Mouse (Mus musculus) erythroblast, embryonic 14.5 days (primary cell): ENCODE data around the gene Dst. TPM values are rescaled to one million over a fixed set of nuclear protein-coding genes. Genes with fewer than 3 reads are reported as not detected.

Experiments used
- H3K27me3 ChIP-seq: 2 replicates; pipeline ENCODE4 v1.6.1; 2012; ENCODE audit warnings: inconsistent platforms; ENCODE audit not compliant: control insufficient read depth
- H3K36me3 ChIP-seq: 2 replicates; pipeline ENCODE4 v1.6.1; 2012; ENCODE audit warnings: mild to moderate bottlenecking, inconsistent platforms; ENCODE audit not compliant: control insufficient read depth
- H3K4me1 ChIP-seq: 2 replicates; pipeline ENCODE4 v1.6.1; 2012; ENCODE audit warnings: inconsistent platforms; ENCODE audit not compliant: control insufficient read depth
- H3K4me3 ChIP-seq: replicated peaks from 2 replicates; pipeline ENCODE3; 2012; ENCODE audit warnings: moderate library complexity, mild to moderate bottlenecking, inconsistent platforms
- H3K9me3 ChIP-seq: 2 replicates; pipeline ENCODE4 v1.6.1; 2012; ENCODE audit warnings: low read length, inconsistent platforms, mixed read lengths; ENCODE audit not compliant: control insufficient read depth
- GATA1 ChIP-seq: IDR thresholded peaks from 2 replicates; pipeline ENCODE4 v1.6.1; 2012; ENCODE audit warnings: low read length, inconsistent platforms, mixed read lengths
- TAL1 ChIP-seq: IDR thresholded peaks from 3 replicates; pipeline ENCODE4 v1.6.1; 2012; ENCODE audit warnings: low read length, inconsistent platforms, mixed read lengths
- polyA plus RNA-seq: library from polyadenylated mRNA; stranded (reverse); fragments of >175 nt; gene quantifications from 2 replicates; pipeline ENCODE4 v1.2.3, GENCODE M21; 2012

Dst gene
- polyA plus RNA-seq, 1 experiment, result 1.5 TPM

- peaks cover 12% of the 10 kb centered on the region for H3K9me3 ChIP-seq
- H3K27me3 ChIP-seq, result no peaks in the 10 kb centered on the region
- peaks cover 38% of the 10 kb centered on the region for H3K4me1 ChIP-seq
- TF ChIP-seq TAL1 (no peak), GATA1 (no peak)
- peaks cover 43% of the 10 kb centered on the region for H3K36me3 ChIP-seq
- H3K4me3 ChIP-seq, result no peak overlapping the region
Observed at GRCm38 (mm10) chr1:34287731-34288130, 379.7 kb downstream of the Dst start.

- Histone ChIP-seq H3K4me3 (no peak overlapping the region), H3K27me3 (no peaks in the 10 kb centered on the region), H3K9me3 (peaks cover 12% of the 10 kb centered on the region), H3K4me1 (peaks cover 41% of the 10 kb centered on the region), H3K36me3 (peaks cover 43% of the 10 kb centered on the region)
- no peak for TF ChIP-seq TAL1
- TF ChIP-seq GATA1, result no peak
Observed at GRCm38 (mm10) chr1:34288181-34288580, 380.2 kb downstream of the Dst start.

GRCm38 (mm10) chr1:34288721-34289471 lies 380.9 kb downstream of the Dst start:
- Histone ChIP-seq H3K27me3 (no peaks in the 10 kb centered on the region), H3K36me3 (peaks cover 50% of the 10 kb centered on the region), H3K9me3 (peaks cover 12% of the 10 kb centered on the region), H3K4me3 (no peak overlapping the region), H3K4me1 (peaks cover 38% of the 10 kb centered on the region)
- TF ChIP-seq TAL1, result no peak
- TF ChIP-seq GATA1, result no peak

GRCm38 (mm10) chr1:34289472-34289748 lies 381.4 kb downstream of the Dst start:
- Histone ChIP-seq H3K27me3 (no peaks in the 10 kb centered on the region), H3K4me1 (peaks cover 33% of the 10 kb centered on the region), H3K36me3 (peaks cover 48% of the 10 kb centered on the region), H3K4me3 (no peak overlapping the region), H3K9me3 (peaks cover 12% of the 10 kb centered on the region)
- TF ChIP-seq GATA1 (no peak), TAL1 (no peak)

- H3K9me3 ChIP-seq, result peaks cover 12% of the 10 kb centered on the region
- no peak overlapping the region for H3K4me3 ChIP-seq
- TF ChIP-seq GATA1, result no peak
- no peak for TF ChIP-seq TAL1
- H3K36me3 ChIP-seq, result peaks cover 51% of the 10 kb centered on the region
- H3K27me3 ChIP-seq, result no peaks in the 10 kb centered on the region
- H3K4me1 ChIP-seq, result peaks cover 28% of the 10 kb centered on the region
Observed at GRCm38 (mm10) chr1:34290321-34290720, 382.3 kb downstream of the Dst start.

- H3K36me3 ChIP-seq, result peaks cover 59% of the 10 kb centered on the region
Observed at GRCm38 (mm10) chr1:34293198-34293597, 385.2 kb downstream of the Dst start.

DNA sequence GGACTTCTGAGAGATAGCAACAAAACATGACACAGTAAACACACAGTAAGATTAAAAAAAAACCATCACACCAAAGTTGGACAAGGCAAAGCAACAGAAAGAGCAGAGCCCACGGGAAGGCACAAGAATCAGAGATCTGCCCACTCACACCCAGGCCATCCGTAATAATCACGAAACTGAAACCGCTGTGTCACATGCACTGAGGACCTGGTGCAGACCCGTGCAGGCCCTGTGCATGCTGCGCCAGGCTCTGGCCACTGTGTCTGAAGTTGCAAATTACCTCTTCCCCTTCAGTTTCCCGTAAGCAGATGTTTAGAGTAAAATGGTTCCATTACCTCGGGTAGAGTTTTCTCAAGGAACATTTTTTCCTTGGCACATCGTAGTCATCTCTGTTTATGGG lies 389.6 kb downstream of the Dst start:
- H3K36me3 ChIP-seq, result peaks cover 48% of the 10 kb centered on the region
- H3K4me3 ChIP-seq, result peak overlapping the region; percentile 36
- peaks cover 47% of the 10 kb centered on the region for H3K4me1 ChIP-seq
- no peaks in the 10 kb centered on the region for H3K27me3 ChIP-seq
- TF ChIP-seq GATA1, result no peak
- no peak for TF ChIP-seq TAL1
- peaks cover 4% of the 10 kb centered on the region for H3K9me3 ChIP-seq

More at GRCm38 (mm10) chr1:34293198-34293597, 385.2 kb downstream of the Dst start:
- peaks cover 12% of the 10 kb centered on the region for H3K9me3 ChIP-seq
- peaks cover 40% of the 10 kb centered on the region for H3K4me1 ChIP-seq
- H3K4me3 ChIP-seq, result no peak overlapping the region
- no peaks in the 10 kb centered on the region for H3K27me3 ChIP-seq
- TF ChIP-seq TAL1 (no peak), GATA1 (no peak)

- H3K4me1 ChIP-seq, result peaks cover 46% of the 10 kb centered on the region
- H3K9me3 ChIP-seq, result peaks cover 7% of the 10 kb centered on the region
- no peaks in the 10 kb centered on the region for H3K27me3 ChIP-seq
- H3K4me3 ChIP-seq, result no peak overlapping the region
- TF ChIP-seq GATA1 (no peak), TAL1 (no peak)
- peaks cover 47% of the 10 kb centered on the region for H3K36me3 ChIP-seq
Observed at GRCm38 (mm10) chr1:34298631-34299184, 390.7 kb downstream of the Dst start.

GRCm38 (mm10) chr1:34299507-34299906 lies 391.5 kb downstream of the Dst start:
- Histone ChIP-seq H3K36me3 (peaks cover 44% of the 10 kb centered on the region), H3K4me1 (peaks cover 48% of the 10 kb centered on the region), H3K27me3 (no peaks in the 10 kb centered on the region), H3K4me3 (no peak overlapping the region), H3K9me3 (peaks cover 7% of the 10 kb centered on the region)
- TF ChIP-seq TAL1, result no peak
- no peak for TF ChIP-seq GATA1
